Mouse (Mus musculus) ZHBTc4 (cell line): ENCODE data around the gene Lrrc4c.

ENCODE experiments used
- DNase-seq: peaks from one replicate; pipeline ENCODE4 v3.0.0-alpha.2; 2011; ENCODE audit warnings: low read depth, low spot score

The Lrrc4c gene

GRCm38 (mm10) chr2:97609436-97609835 lies 1291.5 kb downstream of the Lrrc4c start:
- DNase-seq, result no peak

GRCm38 (mm10) chr2:97610566-97610965 lies 1292.6 kb downstream of the Lrrc4c start:
- no peak for DNase-seq

- DNase-seq, result peak; percentile 5
Measured at GRCm38 (mm10) chr2:97614724-97615123, 1296.8 kb downstream of the Lrrc4c start.

- no peak for DNase-seq
Measured at GRCm38 (mm10) chr2:97618589-97618988, 1300.6 kb downstream of the Lrrc4c start.

- no peak for DNase-seq
Measured at GRCm38 (mm10) chr2:97639941-97640340, 1322.0 kb downstream of the Lrrc4c start.

GRCm38 (mm10) chr2:97641661-97642060 lies 1323.7 kb downstream of the Lrrc4c start:
- DNase-seq, result no peak

GRCm38 (mm10) chr2:97652711-97653110 lies 1334.7 kb downstream of the Lrrc4c start:
- no peak for DNase-seq
